Mouse (Mus musculus) heart, adult 11 months (tissue): ENCODE data around the gene Gm28036.

Experiments used
- DNase-seq: peaks from one replicate; pipeline ENCODE4 v3.0.0; 2022

The Gm28036 gene

GRCm38 (mm10) chr2:156080391-156080790 lies 46.5 kb downstream of the Gm28036 start:
- DNase-seq = peak; percentile 73

GRCm38 (mm10) chr2:156079674-156080073 lies 47.2 kb downstream of the Gm28036 start:
- peak; percentile 90 for DNase-seq

DNA sequence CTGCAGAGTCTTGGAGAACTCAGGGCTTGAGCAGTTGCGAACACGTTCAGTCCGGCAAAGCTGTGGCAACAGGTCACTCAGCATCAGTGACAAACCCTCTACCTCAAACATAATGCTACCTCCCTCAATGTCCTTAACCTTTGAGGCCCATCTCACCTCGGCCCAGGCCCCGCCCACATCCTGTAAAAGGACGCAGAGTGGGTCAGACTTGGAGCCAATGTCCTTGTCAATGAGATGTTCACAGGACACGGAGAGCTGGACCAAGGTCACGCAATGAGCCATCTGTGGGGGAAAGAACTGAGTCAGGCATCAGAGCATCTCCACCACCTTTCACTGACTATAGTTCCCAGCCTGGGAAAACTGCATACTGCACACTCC lies 47.7 kb downstream of the Gm28036 start:
- peak; percentile 65 for DNase-seq

DNA sequence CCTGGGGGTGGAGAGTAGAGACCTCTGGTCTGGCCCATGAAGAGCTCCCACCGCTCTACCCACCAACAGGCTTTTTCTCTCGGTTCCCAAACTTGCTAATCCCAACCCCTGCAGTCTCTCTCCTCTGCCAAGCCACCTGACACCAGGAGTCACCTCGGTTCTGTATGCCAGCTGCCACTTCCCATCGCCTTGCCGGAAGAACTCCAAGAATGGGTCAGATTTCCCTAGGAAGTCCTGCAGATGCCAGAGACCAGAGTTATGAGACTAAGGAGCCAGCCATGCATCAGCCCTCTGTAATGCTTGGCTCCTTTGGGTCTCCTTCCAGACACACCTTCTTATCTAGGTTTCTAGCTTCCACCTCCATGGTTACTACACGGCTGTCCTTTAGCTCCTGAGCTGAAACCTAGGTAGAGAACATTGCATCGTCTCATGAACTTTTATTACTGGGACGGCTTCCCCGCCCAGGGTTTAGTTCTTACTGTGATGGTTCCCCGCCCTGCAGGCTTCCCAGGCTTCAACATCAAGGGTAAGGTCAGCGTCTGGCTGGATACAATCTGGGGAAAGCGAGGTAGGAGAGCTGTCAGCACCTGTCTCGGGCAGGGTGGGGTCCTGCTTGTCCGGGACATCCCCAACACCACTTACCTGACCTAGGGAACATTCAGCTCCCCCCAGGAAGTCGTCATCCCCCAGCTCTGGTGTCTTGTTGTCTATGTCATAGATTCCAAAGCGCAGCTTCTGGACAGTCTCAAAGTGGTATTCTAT lies 48.3 kb downstream of the Gm28036 start:
- peak; percentile 82 for DNase-seq

DNA sequence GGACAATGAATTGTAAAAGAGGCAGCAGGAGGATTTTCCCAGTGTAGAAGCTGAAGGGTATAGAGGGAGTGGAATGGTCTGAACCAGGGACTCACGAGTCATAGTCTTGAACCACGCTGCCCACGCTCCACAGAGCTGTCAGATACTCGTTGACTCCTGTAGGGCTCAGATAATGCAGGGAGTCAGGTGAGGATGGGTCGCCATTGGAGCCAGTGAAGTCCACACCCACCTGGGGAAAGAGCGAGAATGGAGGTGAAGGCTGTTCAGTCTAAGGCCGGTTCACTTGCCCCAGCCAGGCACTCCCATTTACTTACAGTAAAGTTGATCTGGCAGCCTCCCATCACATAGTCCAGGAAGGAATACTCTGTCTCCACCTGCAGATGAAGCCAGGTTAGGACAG lies 49.4 kb downstream of the Gm28036 start:
- peak; percentile 87 for DNase-seq

DNA sequence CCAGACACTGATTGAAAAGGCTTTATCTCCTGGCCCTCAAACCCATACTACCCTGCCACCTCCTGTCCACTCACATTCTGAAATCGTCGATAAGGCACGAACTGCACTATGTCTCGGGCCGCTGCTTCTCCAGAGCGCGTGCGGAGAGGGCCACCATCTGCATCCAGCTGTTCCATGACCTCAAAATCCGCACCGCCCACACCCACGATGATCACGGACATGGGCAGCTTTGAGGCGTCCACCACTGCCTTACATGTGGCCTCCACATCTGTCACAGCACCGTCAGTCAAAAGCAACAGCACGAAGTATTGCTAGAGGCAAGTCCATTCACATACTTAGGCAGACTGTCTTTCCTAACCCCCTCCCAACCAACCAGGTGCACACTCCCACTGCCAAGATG lies 53.2 kb downstream of the Gm28036 start:
- DNase-seq = peak; percentile 94

- DNase-seq = peak; percentile 69
These were observed 55.7 kb downstream of the Gm28036 start for GRCm38 (mm10) chr2:156071236-156071635.

- DNase-seq = peak; percentile 70
These were observed 59.0 kb downstream of the Gm28036 start for GRCm38 (mm10) chr2:156067916-156068315.

- DNase-seq = no peak
These were observed 60.8 kb downstream of the Gm28036 start for GRCm38 (mm10) chr2:156066126-156066525.

- DNase-seq = peak; percentile 96
These were observed 61.5 kb downstream of the Gm28036 start, which contains the start of gene Spag4 for GRCm38 (mm10) chr2:156065099-156066041. Spag4 (plus strand) TSS chr2:156065175.

GRCm38 (mm10) chr2:156052816-156053215 lies 74.1 kb downstream of the Gm28036 start, which contains the start of gene Fer1l4:
Fer1l4 (minus strand) TSS chr2:156052947.
- no peak for DNase-seq

GRCm38 (mm10) chr2:156047929-156048328 lies 79.0 kb downstream of the Gm28036 start:
- DNase-seq = no peak

DNA sequence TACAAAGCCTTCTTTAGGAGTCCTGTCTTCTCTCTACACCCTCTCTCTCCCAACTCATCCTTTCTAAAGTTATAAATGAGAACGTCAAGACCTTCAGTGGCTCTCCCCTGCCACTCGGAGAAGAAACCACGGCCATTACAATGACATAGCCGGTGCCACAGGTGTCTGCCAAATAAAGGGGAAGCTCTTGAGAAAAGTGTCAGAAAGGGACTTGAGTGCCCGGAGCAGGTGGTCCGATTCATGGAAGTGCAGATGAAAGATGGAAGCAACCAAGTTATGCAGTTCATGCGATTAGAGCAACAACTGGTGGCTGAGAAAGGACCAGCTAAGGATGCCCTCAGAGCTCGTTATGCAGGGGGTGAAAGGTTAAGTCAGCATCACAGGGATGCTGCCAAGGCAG lies 84.0 kb downstream of the Gm28036 start:
- DNase-seq = peak; percentile 60

DNA sequence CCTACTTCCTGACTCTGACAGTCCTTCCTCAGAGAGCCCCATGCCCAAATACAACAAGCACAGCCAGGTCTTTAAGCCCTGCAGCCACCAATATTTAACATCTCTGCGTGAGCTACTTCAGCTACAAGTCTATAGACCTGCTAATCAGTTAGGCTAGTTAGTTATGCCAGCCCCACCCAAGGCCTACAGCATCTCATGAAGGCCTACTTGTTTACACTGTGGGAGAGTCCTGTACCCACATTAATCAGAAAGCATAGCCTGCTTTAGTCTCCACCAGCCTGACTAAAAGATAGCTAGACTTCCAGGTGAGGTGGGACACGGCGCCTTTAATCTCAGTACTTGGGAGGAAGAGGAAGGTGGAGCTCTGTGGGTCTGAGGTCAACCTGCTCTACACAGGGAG lies 87.5 kb downstream of the Gm28036 start:
- peak; percentile 37 for DNase-seq

- no peak for DNase-seq
These were observed 101.4 kb downstream of the Gm28036 start for GRCm38 (mm10) chr2:156025482-156025881.
